Mouse (Mus musculus) CH12.LX (cell line): ENCODE data around the gene Zfp213.

Experiments
- CTCF ChIP-seq, 2 experiments: IDR thresholded peaks in 1 of 2; conservative IDR thresholded peaks in 1 of 2; 2 replicates each; pipeline ENCODE4 v1.5.1; 2011 to 2012; ENCODE audit warnings: low read depth in 2 of 2, low read length in 2 of 2, improper control_type of control experiment in 1 of 2, inconsistent platforms in 1 of 2, mild to moderate bottlenecking in 1 of 2, moderate library complexity in 1 of 2
- ETS1 ChIP-seq: conservative IDR thresholded peaks from 2 replicates; pipeline ENCODE4 v1.6.1; 2012; ENCODE audit warnings: low read depth, mild to moderate bottlenecking, inconsistent platforms, low read length, improper control_type of control experiment, moderate library complexity
- MYC ChIP-seq: IDR thresholded peaks from 2 replicates; pipeline ENCODE4 v1.6.1; 2011; ENCODE audit warnings: low read depth, mild to moderate bottlenecking, improper control_type of control experiment, low read length
- PAX5 ChIP-seq: IDR thresholded peaks from 2 replicates; pipeline ENCODE4 v1.6.1; 2012; ENCODE audit warnings: low read length, inconsistent platforms, mixed read lengths
- POLR2A ChIP-seq: IDR thresholded peaks from 2 replicates; pipeline ENCODE4 v1.6.1; 2011; ENCODE audit warnings: low read depth, mild to moderate bottlenecking, improper control_type of control experiment, low read length
- ZNF384 ChIP-seq: IDR thresholded peaks from 2 replicates; pipeline ENCODE4 v1.6.1; 2012; ENCODE audit warnings: low read depth, low read length, improper control_type of control experiment, inconsistent platforms

DNA sequence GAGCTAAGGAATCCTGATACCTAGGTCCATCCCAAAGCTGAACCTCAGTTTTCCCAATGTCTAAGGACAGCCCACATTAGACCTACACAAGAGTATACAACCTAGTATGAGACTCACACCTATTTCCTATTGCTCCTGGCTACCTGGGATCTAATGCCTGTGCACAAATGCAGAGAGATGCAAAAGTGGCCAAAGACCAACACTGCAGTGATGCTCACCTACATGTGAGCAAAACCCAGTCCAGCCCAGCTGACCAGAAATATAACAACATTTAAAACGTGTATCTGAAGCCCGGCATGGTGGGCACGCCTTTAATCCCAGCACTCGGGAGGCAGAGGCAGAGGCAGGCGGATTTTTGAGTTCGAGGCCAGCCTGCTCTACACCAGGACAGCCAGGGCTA, 18.2 kb downstream of the Zfp213 start:
- no peak for TF ChIP-seq POLR2A
- TF ChIP-seq ETS1 = no peak
- TF ChIP-seq PAX5 = no peak
- no peak for TF ChIP-seq CTCF (conservative IDR thresholded peaks at IDR 0.05 in 1 of 2, IDR thresholded peaks at IDR 0.05 in 1 of 2; ENCODE audit: low read depth in 2 of 2, low read length in 2 of 2)
- no peak for TF ChIP-seq MYC
- TF ChIP-seq ZNF384 = no peak
